Mouse (Mus musculus): ENCODE data around the gene Rxfp2. TPM values are rescaled to one million over a fixed set of nuclear protein-coding genes. Genes with fewer than 3 reads are reported as not detected.

The Rxfp2 gene
- polyA plus RNA-seq (2014; fragmentation: Nextera tagmentation; extraction: Ambion mirVana): 0.66 and 0.68 TPM in 2 replicates

- no peak within 1 kb of the TSS for H3K4me3 ChIP-seq (ENCODE audit: low read depth, low read length)
- H3K36me3 ChIP-seq (ENCODE audit: insufficient read depth): no peaks in the 10 kb centered on the region
- DNase-seq: no peak
- no peaks in the 10 kb centered on the region for H3K9me3 ChIP-seq (ENCODE audit: low read depth, low read length)
- H3K4me2 ChIP-seq: no peak within 1 kb of the TSS
- H3K9ac ChIP-seq: no peak within 1 kb of the TSS
- peaks cover 7% of the 10 kb centered on the region; the same call in 1 of the 2 replicates for H3K27me3 ChIP-seq (ENCODE audit: insufficient read depth, low read length)
- no peak within 1 kb of the TSS for H3K27ac ChIP-seq (ENCODE audit: low read depth)
- no peak for ATAC-seq (ENCODE audit: insufficient read depth)
- no peaks in the 10 kb centered on the region for H3K4me1 ChIP-seq (ENCODE audit: insufficient read depth)
- no peak for TF ChIP-seq CTCF (IDR thresholded peaks at IDR 0.05; ENCODE audit: low read depth)
- WGBS: 41% methylated on average over 19 of the region's 19 CpGs
These were observed at the start of gene Rxfp2 for GRCm38 (mm10) chr5:150018656-150019055. TSS of gene Rxfp2 (plus strand) at chr5:150018675.

GRCm38 (mm10) chr5:149970261-149970660, 48.2 kb upstream of the Rxfp2 start:
- Histone ChIP-seq H3K36me3 (ENCODE audit: insufficient read depth) (no peaks in the 10 kb centered on the region), H3K4me2 (no peak overlapping the region), H3K4me3 (ENCODE audit: low read depth, low read length) (no peak overlapping the region), H3K9ac (no peak overlapping the region), H3K27me3 (ENCODE audit: insufficient read depth, low read length) (no peaks in the 10 kb centered on the region), H3K9me3 (ENCODE audit: low read depth, low read length) (no peaks in the 10 kb centered on the region), H3K27ac (ENCODE audit: low read depth) (no peak overlapping the region), H3K4me1 (ENCODE audit: insufficient read depth) (no peaks in the 10 kb centered on the region)
- no peak for TF ChIP-seq CTCF (IDR thresholded peaks at IDR 0.05; ENCODE audit: low read depth)
- DNase-seq (no peak), ATAC-seq (ENCODE audit: insufficient read depth) (no peak)
- 86% methylated on average over 11 of the region's 11 CpGs for WGBS

GRCm38 (mm10) chr5:149977027-149977426, 41.4 kb upstream of the Rxfp2 start:
- Histone ChIP-seq H3K9me3 (ENCODE audit: low read depth, low read length) (no peaks in the 10 kb centered on the region), H3K27ac (ENCODE audit: low read depth) (no peak overlapping the region), H3K27me3 (ENCODE audit: insufficient read depth, low read length) (no peaks in the 10 kb centered on the region), H3K4me1 (ENCODE audit: insufficient read depth) (no peaks in the 10 kb centered on the region), H3K9ac (no peak overlapping the region), H3K36me3 (ENCODE audit: insufficient read depth) (no peaks in the 10 kb centered on the region), H3K4me2 (no peak overlapping the region), H3K4me3 (ENCODE audit: low read depth, low read length) (no peak overlapping the region)
- 84% methylated on average over 2 of the region's 2 CpGs for WGBS
- no peak for TF ChIP-seq CTCF (IDR thresholded peaks at IDR 0.05; ENCODE audit: low read depth)
- ATAC-seq (ENCODE audit: insufficient read depth) (no peak), DNase-seq (no peak)

GRCm38 (mm10) chr5:149983621-149984020, 34.9 kb upstream of the Rxfp2 start:
- peak; percentile 40 for DNase-seq
- H3K9me3 ChIP-seq (ENCODE audit: low read depth, low read length): no peaks in the 10 kb centered on the region
- no peaks in the 10 kb centered on the region for H3K4me1 ChIP-seq (ENCODE audit: insufficient read depth)
- no peaks in the 10 kb centered on the region for H3K27me3 ChIP-seq (ENCODE audit: insufficient read depth, low read length)
- no peak overlapping the region for H3K4me3 ChIP-seq (ENCODE audit: low read depth, low read length)
- no peak overlapping the region for H3K27ac ChIP-seq (ENCODE audit: low read depth)
- 65% methylated on average over 4 of the region's 4 CpGs for WGBS
- no peak for ATAC-seq (ENCODE audit: insufficient read depth)
- no peak overlapping the region for H3K9ac ChIP-seq
- no peaks in the 10 kb centered on the region for H3K36me3 ChIP-seq (ENCODE audit: insufficient read depth)
- TF ChIP-seq CTCF (IDR thresholded peaks at IDR 0.05; ENCODE audit: low read depth): no peak
- H3K4me2 ChIP-seq: no peak overlapping the region

- H3K27me3 ChIP-seq (ENCODE audit: insufficient read depth, low read length): no peaks in the 10 kb centered on the region
- H3K4me1 ChIP-seq (ENCODE audit: insufficient read depth): no peaks in the 10 kb centered on the region
- 72% methylated on average over 5 of the region's 5 CpGs for WGBS
- H3K4me2 ChIP-seq: no peak overlapping the region
- no peaks in the 10 kb centered on the region for H3K9me3 ChIP-seq (ENCODE audit: low read depth, low read length)
- no peak overlapping the region for H3K27ac ChIP-seq (ENCODE audit: low read depth)
- H3K4me3 ChIP-seq (ENCODE audit: low read depth, low read length): no peak overlapping the region
- DNase-seq (no peak), ATAC-seq (ENCODE audit: insufficient read depth) (no peak)
- no peaks in the 10 kb centered on the region for H3K36me3 ChIP-seq (ENCODE audit: insufficient read depth)
- 0 out of 2 replicates have a peak, but pooled peaks have one; percentile 6 for TF ChIP-seq CTCF (IDR thresholded peaks at IDR 0.05; ENCODE audit: low read depth)
- no peak overlapping the region for H3K9ac ChIP-seq
These were observed 23.9 kb upstream of the Rxfp2 start for GRCm38 (mm10) chr5:149994578-149994977.

GRCm38 (mm10) chr5:149996614-149997013, 21.9 kb upstream of the Rxfp2 start:
- Histone ChIP-seq H3K27me3 (ENCODE audit: insufficient read depth, low read length) (no peaks in the 10 kb centered on the region), H3K9ac (no peak overlapping the region), H3K4me3 (ENCODE audit: low read depth, low read length) (no peak overlapping the region), H3K27ac (ENCODE audit: low read depth) (no peak overlapping the region), H3K4me2 (no peak overlapping the region), H3K36me3 (ENCODE audit: insufficient read depth) (no peaks in the 10 kb centered on the region), H3K4me1 (ENCODE audit: insufficient read depth) (no peaks in the 10 kb centered on the region), H3K9me3 (ENCODE audit: low read depth, low read length) (no peaks in the 10 kb centered on the region)
- ATAC-seq (ENCODE audit: insufficient read depth): no peak
- TF ChIP-seq CTCF (IDR thresholded peaks at IDR 0.05; ENCODE audit: low read depth): 0 out of 2 replicates have a peak, but pooled peaks have one; percentile 31
- DNase-seq: no peak
- 88% methylated on average over 4 of the region's 4 CpGs for WGBS

GRCm38 (mm10) chr5:149997321-149998034, 21.0 kb upstream of the Rxfp2 start:
- Histone ChIP-seq H3K27me3 (ENCODE audit: insufficient read depth, low read length) (no peaks in the 10 kb centered on the region), H3K36me3 (ENCODE audit: insufficient read depth) (no peaks in the 10 kb centered on the region), H3K27ac (ENCODE audit: low read depth) (no peak overlapping the region), H3K4me1 (ENCODE audit: insufficient read depth) (no peaks in the 10 kb centered on the region), H3K4me3 (ENCODE audit: low read depth, low read length) (0 out of 2 replicates have a peak overlapping the region, but pooled peaks have one; percentile 3), H3K4me2 (peak overlapping the region; percentile 43), H3K9ac (no peak overlapping the region), H3K9me3 (ENCODE audit: low read depth, low read length) (no peaks in the 10 kb centered on the region)
- WGBS: 39% methylated on average over 22 of the region's 22 CpGs
- TF ChIP-seq CTCF (IDR thresholded peaks at IDR 0.05; ENCODE audit: low read depth): no peak
- peak; percentile 68 for DNase-seq
- peak; percentile 86 for ATAC-seq (ENCODE audit: insufficient read depth)
